Mouse (Mus musculus) erythroblast, adult 5-6 weeks (primary cell): ENCODE results near the gene Pdzph1. TPM values are rescaled to one million over a fixed set of nuclear protein-coding genes. Genes with fewer than 3 reads are reported as not detected.

ENCODE experiments used
- ATAC-seq: replicated peaks from 2 replicates; pipeline ENCODE4 v1.8.0; 2016; ENCODE audit warnings: moderate number of reproducible peaks, mild to moderate bottlenecking, moderate TSS enrichment, inconsistent platforms; ENCODE audit not compliant: poor library complexity, low FRiP score, severe bottlenecking
- total RNA-seq, 2 experiments: library from RNA; stranded (forward) in 1 of 2; stranded (reverse) in 1 of 2; fragments of 150-400 nt in 1 of 2; fragments of 200-764, 138-1000 nt in 1 of 2; gene quantifications; 2 replicates each; pipeline versions ENCODE4 v1.2.3 to v1.2.4; 2015 to 2017; ENCODE audit warnings: low replicate concordance in 2 of 2

The Pdzph1 gene
- total RNA-seq (2015; ENCODE audit: low replicate concordance) (not detected in 2 replicates), total RNA-seq (2017; ENCODE audit: low replicate concordance) (not detected in 2 replicates)

DNA sequence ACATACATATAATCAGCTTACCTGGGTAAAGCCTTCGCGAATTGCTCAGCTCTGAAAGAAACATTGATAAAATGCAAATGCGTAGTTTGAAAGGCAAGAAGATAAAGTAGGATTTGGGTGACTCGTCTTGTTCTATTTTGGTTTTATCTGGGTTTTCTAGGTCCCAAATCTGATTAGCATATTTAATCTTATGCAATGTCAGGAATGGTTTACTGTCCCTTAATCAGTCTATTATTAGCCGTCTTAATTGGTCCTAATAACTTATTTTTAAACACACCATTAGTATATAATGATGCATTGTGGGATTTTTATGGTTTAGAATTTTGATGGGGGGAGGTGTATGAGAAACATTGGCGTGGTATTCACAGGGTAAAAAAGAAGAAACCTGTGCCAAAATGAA is at the start of gene Pdzph1:
TSS of gene Pdzph1 (minus strand) at position 101 of the 400 bp plus-strand sequence.
- ATAC-seq: no peak

DNA sequence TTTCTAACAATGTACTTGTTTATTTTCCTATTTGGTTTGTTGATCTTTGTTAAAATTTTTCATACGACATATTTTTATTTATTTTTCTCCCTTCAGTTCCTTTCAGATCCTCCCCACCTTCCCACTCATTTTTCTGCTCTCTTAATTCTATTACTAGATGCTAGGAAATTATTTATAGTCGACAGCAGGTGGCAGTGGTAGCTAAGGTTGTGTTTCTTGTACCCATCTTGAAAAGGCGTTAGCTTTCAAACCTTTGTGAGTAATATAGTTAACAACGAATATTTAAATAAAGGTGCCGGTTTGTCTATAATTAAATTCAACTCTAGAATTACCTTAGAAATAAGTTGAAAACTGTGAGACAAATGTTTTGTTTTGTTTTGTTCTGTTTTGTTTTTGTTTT is 48.6 kb upstream of the Pdzph1 start:
- ATAC-seq: no peak

DNA sequence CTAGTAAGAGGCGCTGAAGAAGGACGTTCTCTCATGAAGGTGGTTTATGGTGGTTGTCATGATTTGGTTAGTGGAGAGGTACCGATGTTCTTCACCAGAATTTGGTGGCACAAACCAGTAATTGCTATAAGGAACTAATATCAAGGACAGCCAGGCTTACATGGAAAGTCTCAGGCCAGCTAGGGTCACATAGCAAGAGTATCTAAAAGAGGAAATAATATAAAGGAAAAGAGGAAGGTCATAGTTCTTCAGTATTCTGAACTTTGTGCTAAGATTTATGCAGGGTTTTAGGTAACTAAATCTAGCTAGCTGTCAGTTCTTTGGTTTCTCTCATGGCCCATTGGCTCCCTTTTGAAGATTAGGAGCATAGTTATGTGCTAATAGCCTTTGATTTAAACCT is 42.3 kb upstream of the Pdzph1 start:
- no peak for ATAC-seq

DNA sequence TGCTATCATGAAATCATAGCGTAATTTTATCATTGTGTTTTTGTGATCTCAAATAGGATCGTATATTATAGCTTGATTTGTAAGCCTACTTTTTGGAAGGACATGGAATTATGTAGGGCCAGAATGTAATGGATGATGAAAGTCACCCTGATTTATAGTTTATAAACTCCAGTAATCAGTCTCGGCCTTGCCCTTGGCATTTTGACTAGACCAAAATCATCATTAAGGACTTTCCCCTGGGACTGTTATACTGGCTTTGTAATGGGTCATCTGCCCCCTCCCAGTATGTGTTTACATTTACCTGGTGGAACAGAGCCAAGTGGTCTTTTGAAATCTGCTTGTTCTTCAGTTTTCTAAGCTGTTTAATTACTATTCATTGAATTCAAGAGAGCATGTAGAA is 35.2 kb upstream of the Pdzph1 start:
- no peak for ATAC-seq

DNA sequence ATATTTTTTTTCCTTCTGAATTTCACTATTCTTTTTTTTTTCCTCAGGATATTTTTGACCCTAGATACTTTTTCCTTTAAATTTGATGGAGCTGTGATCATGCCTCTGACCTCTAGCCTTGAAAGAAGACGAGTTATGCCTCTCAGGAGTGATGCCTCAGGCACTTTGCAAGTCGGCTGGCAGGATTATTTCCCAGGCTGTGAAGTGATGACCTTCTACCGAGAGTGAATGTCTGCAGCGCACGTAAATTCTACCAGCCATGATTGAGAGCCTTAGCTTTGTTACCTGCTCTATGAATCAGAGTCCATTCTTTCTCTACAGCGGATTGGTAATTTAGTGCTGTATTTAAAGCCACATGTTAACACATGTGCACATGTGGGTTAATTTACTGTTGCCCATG is 33.3 kb upstream of the Pdzph1 start:
- ATAC-seq: no peak

DNA sequence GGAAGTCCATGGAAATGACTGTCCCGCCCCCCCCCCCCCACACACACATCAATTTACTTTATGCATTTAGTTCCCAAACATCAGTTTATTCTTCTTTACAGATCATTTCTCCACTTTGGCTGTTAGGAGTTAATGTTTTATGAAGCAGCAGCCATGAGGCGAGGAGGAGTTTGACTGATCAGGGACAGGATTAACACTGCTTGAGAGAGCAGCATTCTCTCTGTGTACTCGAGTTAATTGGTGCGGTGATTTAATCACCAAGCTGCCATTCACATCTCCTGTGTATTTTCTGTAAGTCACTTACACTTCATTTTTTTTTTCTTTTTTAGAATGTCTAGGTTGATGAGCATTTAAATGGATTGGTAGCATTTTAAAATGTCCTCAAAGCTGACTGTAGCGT is 32.8 kb upstream of the Pdzph1 start:
- no peak for ATAC-seq

DNA sequence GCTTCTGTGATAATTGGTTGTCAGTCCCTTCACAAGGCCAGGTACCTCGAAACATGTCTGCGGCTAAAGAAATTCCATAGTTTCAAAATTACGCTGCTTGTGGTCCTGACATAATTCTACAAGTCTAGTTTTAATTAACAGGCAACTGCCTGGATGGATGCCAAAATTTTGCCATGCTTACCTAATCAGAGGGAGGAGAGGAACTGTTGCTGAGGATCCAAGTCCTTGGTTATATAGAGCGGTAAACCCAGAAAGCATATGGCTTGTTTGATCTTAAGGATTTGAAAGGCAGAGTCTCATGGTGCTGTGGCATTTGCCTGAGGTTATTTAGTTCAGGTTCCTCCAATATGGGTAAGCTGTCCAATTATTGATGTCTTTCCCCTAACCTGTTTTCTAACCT is 27.5 kb upstream of the Pdzph1 start:
- no peak for ATAC-seq

DNA sequence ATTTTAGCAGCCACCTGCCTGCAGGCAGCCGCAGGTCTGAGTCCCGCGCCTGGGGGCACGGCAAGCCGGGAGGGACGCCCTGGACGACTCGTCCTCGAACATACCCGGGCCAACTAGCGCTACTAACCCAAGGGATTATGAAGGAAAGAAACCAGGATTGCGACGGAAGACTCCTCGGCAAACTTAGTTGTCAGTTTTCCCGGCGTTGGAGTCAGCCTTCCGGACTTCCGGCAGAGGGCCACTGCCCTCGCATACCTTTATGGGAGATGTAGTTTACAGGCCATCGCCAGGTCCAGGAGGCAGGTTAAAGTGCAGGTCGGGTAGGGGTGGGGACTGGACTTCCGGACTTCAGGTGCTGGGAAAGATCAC is 21.9 kb upstream of the Pdzph1 start, which contains the start of gene Nudt12:
TSS of gene Nudt12 (minus strand) at position 282 of the 369 bp plus-strand sequence.
- ATAC-seq: peak; percentile 82

DNA sequence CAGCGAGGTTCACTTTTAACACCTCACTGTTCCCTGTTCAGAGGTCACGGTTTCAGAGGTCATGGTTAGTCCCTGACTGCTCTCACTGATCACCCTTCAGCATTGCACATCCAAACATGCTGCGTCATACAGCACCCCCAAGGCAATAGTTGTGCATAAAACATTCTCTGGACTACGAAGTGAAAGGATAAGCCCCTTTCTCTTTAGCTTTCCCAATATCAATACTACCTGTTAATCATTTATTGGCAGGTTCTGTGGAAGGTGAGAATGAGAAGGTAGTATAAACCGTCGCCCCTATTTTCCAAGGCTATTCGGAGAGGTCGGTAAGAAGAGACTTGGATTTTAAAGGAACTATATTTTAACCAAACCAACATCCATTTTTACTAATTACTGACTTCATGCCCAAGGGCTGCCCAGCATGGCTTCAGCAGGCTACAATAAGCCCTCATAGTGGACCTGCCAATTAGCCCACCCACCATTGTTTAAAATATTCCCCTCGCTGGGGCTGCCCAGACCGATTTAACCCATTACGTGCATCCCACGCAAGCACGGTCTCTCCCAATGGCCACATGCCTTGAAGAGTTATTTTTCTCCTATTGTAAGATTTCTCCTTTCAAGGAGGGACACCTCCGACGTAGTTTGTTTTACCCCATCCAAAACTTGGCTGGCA is 21.4 kb upstream of the Pdzph1 start:
- ATAC-seq: peak; percentile 85

DNA sequence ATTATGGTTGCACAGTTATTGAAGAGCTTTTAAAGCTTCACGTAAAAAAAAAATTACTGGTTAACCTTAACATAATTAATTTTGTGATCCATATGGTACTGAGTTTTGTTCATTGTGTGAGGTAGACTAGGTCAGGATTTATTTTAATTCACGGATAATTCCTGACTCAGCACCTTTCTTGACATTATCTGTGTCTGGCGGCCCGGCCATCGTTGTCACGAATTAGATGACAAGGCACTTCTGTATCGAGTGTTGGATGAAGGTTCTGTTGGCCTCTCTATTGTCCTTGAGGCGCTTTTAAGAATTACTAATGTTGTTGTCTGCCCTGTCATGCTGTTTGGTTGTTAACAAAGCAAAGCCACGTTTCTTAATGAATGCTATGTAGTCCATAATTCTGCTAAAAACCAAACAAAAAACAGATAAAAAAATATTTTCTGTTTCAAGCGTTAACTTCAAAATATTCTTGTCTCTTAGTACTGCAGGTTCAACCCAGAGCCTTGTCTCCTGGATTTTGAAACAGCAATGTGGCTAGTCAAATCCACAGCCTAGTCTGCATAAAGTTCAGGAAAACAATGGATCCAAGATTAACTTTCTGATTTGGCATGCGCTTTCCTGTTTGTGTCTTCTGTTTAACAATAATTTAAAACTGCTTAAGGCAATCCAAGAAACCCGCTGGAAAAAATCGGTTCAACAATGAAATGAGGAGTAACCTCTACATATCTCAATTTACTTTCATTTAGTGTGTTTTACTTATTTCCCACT is 20.6 kb upstream of the Pdzph1 start:
- no peak for ATAC-seq

DNA sequence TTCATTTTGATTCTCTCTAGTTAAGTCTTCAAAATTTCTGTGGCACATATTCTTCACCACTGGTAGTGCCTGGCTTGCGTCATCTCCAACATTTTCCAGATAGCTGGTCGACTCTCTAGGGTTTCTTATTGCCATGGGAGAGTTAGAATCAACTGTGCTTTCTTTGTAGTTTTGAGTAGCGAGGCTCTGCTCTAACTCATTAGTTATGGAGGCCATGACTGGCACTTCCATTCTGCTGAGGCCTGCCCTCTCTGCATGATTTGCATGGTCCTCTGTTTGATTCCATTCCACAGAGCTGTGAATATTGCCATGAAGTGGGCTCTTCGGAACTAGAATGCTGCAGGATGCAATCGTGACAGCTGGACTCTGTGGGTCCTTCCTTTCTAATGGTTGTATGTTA is 17.9 kb downstream of the Pdzph1 start:
- no peak for ATAC-seq

DNA sequence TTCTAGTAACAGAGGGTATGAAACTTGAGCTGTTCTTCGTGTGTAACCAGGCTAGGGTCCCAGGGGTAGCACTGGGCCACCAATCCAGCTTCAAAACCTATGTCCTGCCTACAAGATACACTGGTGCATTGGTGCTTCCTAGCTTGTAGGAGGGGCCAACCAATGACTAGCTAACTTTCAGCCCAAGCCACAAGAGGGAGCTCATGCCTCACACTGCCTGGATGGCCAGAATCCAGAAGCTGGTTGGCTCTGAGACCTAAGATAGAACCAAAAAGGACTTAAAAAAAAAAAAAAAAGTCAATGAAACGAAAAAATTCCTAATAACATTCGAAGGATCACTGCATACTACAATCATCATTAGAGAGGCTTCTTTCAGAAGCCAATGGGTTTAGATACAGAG is 31.3 kb downstream of the Pdzph1 start:
- ATAC-seq: no peak

DNA sequence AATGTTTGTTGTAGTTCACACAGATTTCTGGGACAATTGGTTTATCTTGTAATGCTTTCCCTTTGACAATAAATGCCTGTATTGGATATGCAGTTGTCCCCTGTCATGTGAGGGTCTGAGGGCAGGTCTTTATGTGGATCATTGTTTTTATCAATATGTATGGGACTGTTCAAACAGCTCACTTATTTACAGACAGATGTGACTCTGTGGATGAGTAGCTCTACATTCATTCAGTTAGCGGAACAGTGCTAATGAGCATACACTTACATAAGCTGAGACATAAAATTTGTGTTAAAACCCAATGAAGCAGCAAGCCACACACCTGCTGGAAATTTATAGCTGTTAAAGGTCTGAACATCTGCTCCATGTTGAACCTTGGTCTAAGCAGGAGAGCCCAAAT is 34.1 kb downstream of the Pdzph1 start:
- no peak for ATAC-seq

DNA sequence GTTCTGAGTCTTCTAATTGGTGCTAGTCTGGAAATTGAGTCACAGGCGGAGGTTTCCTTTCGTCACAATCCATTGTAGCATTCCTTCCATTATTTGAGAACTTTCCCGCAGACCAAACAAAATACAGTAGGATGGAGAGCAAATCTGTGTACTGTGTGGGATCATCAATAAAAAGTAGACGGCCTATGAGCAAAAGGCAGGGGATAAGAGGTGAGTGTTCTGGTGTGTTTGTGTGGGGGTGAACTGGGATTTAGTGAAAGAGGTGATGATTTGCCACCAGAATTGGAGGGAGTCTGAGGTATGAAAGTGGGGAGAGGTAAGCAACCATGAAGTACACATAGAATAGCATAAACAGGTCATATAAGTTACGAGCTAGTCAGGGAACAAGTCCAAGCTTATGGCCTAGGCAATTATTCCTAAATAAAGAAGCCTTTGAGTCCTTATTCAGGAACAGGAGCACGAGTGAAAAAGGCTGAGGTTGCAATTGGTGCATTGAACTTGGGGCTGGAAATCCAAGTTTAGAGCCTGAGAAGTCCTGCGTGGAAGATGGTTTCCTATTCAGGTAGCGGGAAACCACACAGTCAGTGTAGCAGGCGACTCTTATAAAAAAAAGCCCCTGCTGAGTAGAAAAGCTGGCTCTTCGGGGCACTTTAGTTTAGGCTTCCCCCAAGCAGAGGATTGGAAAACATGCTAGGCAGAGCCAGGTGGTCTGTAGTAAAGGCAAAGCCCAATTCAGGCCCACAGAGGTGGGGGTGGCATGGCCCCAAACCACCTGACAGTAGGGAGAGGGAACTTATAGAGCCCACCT is 48.0 kb downstream of the Pdzph1 start:
- ATAC-seq: no peak

DNA sequence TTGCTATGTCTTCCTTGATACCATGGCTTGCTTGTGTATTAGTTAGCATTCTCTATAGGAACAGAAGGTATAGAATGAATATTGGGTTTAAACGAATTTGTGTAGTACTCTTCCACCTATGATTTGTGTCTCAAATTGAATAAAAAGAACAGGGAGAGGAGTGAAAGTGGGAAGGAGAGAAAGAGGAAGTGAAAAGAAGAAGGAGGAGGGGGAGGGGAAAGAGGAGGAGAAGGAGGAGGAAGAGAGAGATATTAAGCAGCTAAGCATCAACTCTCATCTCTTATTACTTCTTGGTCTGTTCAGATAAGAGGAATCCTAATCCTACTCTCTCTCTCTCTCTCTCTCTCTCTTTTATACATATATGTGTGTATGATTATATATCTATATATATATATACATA is 52.6 kb downstream of the Pdzph1 start:
- ATAC-seq: no peak

DNA sequence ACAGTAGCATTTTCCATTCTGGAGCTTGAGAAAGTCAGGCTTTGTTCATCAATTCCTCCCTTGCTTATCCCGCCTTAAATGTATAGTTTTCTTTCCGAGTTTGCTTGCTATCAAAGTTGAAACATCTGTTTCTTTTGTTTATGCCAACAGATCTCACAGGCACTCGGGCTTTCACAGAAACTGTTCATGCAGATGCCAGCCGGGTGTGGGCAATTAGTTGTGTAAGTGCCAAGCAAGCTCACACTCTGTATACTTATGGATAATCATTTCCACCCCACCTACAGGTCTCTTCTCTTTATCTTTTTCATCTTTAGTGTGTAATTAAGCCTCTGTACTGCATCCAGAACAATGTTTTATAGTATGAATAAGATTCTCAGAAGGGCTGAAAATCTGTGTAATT is 53.6 kb downstream of the Pdzph1 start:
- ATAC-seq: no peak

DNA sequence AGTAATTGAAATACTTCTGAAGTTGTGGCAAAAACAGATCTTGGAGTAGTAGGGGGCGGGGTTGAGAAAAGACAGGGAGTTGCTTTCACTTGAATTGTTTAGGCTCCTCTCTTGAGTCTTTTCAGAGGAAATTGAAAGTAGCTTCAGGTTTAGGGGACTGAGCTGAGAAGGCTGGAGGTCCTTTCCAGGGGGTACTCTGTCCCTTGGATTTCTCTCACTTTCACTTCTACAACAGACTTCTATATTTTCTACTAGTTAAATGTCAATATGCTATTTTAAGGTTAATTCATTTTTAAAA is 58.2 kb downstream of the Pdzph1 start:
- ATAC-seq: no peak

DNA sequence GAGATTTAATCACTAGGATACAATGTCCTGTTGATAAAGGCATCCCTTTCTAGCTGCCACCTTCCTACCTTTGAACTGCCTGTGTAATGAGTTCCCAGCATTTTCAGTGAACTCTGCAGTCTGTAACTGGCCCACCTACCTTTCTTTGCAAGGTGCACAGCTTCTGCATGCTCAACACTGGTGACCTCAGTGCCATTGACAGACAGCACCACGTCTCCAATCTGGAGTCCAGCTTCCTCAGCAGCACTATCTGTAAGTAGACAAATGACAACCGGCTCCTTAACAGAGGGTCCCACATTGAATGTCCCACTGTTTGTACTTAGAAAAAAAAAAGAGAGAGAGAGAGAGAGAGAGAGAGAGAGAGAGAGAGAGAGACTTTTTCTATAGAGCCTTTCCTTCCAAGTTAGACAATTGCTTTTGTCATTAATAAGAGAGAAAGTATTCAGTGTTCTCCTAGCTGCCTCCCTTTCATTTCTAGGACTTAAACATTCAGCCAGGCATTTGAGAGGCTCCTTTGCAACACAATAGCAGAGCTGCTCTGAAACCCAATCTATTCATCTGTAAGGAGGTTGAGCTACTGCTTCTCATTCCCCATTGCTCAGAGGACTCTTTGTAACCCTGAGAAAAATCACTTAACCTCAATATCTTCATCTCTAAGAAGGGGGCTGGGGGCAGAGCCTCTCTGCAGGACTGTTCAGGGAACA is 58.7 kb downstream of the Pdzph1 start:
- ATAC-seq: no peak

DNA sequence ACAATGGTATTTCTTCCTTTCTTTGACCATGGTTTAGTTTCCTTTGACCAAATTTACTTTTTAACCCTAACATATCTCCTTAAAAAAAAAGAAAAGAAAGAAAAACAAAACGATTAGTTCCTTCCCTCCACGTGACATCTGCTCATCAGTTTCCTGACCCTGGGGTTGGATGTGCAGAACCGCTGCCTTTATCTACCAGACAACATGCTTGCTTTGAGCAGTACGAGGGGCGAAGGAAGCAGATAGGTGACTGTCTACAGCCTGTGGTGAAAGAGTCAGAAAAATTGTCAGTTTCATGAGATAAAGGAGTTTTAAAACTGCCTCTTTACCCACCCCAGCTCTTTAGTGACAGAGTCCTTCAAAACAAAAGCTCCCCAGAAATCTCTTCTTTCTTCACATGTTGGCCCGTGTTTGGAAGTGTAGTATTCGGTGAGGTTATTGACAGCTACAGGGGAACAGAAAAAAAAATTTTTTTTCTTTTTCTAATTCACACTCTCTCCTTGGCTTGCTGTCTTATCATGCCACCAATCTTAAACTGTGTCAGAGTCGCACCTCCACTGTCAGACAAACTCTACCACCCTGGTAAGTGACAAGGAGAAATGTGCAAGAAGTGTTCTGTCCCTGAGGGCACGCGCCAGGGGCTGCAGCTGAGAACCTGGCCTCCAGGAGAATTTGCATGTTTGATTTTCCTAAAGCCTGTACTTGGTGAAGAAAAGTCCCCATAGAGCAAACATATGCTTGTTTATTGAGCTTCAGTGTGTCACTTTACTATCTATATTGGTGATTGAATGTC is 66.2 kb downstream of the Pdzph1 start:
- peak; percentile 89 for ATAC-seq
